Mouse (Mus musculus): Measurements from ENCODE around the gene Caskin1. TPM values are rescaled to one million over a fixed set of nuclear protein-coding genes. Genes with fewer than 3 reads are reported as not detected.

The Caskin1 gene
- polyA plus RNA-seq, 1 experiment from 2014 or later, result 29.1 TPM

Other genes with a start within 250 kb of the Caskin1 start
- 30.9 and 32.9 TPM in 2 replicates for gene Ccnf, start 237.1 kb upstream of the Caskin1 start, polyA plus RNA-seq (2015; fragmentation: Nextera tagmentation; extraction: Ambion mirVana)
- 0.12 and 0.14 TPM in 2 replicates for gene Abca17, start 137.5 kb upstream of the Caskin1 start, polyA plus RNA-seq (2015; fragmentation: Nextera tagmentation; extraction: Ambion mirVana)
- 22.7 and 23.9 TPM in 2 replicates for gene Abca3, start 136.7 kb upstream of the Caskin1 start, polyA plus RNA-seq (2015; fragmentation: Nextera tagmentation; extraction: Ambion mirVana)
- gene Rnps1, start 74.0 kb upstream of the Caskin1 start, polyA plus RNA-seq (2015; fragmentation: Nextera tagmentation; extraction: Ambion mirVana), result 370 and 374 TPM in 2 replicates
- 45.5 and 45.9 TPM in 2 replicates for gene Eci1, start 62.0 kb upstream of the Caskin1 start, polyA plus RNA-seq (2015; fragmentation: Nextera tagmentation; extraction: Ambion mirVana)
- 6.8 and 6.9 TPM in 2 replicates for gene Dnase1l2, start 45.5 kb upstream of the Caskin1 start, polyA plus RNA-seq (2015; fragmentation: Nextera tagmentation; extraction: Ambion mirVana)
- gene E4f1, start 18.3 kb upstream of the Caskin1 start, polyA plus RNA-seq (2015; fragmentation: Nextera tagmentation; extraction: Ambion mirVana), result 44.0 and 45.1 TPM in 2 replicates
- gene Pgp, start 18.2 kb upstream of the Caskin1 start, polyA plus RNA-seq (2015; fragmentation: Nextera tagmentation; extraction: Ambion mirVana), result 48.3 and 54.9 TPM in 2 replicates
- not detected in 2 replicates for gene Bricd5, start 14.7 kb upstream of the Caskin1 start, polyA plus RNA-seq (2015; fragmentation: Nextera tagmentation; extraction: Ambion mirVana)
- gene Mlst8, start 9.5 kb upstream of the Caskin1 start, polyA plus RNA-seq (2015; fragmentation: Nextera tagmentation; extraction: Ambion mirVana), result 38.6 and 41.4 TPM in 2 replicates
- 97.3 and 106 TPM in 2 replicates for gene Traf7, start 39.3 kb downstream of the Caskin1 start, polyA plus RNA-seq (2015; fragmentation: Nextera tagmentation; extraction: Ambion mirVana)
- 2.9 TPM in 2 replicates for gene Rab26, start 45.6 kb downstream of the Caskin1 start, polyA plus RNA-seq (2015; fragmentation: Nextera tagmentation; extraction: Ambion mirVana)
- gene Pkd1, start 61.2 kb downstream of the Caskin1 start, polyA plus RNA-seq (2015; fragmentation: Nextera tagmentation; extraction: Ambion mirVana), result 17.7 and 19.4 TPM in 2 replicates
- gene Tsc2, start 144.0 kb downstream of the Caskin1 start, polyA plus RNA-seq (2015; fragmentation: Nextera tagmentation; extraction: Ambion mirVana), result 73.1 and 74.1 TPM in 2 replicates
- gene Nthl1, start 144.1 kb downstream of the Caskin1 start, polyA plus RNA-seq (2015; fragmentation: Nextera tagmentation; extraction: Ambion mirVana), result 10.0 and 10.8 TPM in 2 replicates
- gene Slc9a3r2, start 161.7 kb downstream of the Caskin1 start, polyA plus RNA-seq (2015; fragmentation: Nextera tagmentation; extraction: Ambion mirVana), result 21.3 and 23.5 TPM in 2 replicates
- not detected in 2 replicates for gene Npw, start 169.9 kb downstream of the Caskin1 start, polyA plus RNA-seq (2015; fragmentation: Nextera tagmentation; extraction: Ambion mirVana)
- 15.0 and 18.6 TPM in 2 replicates for gene Zfp598, start 181.1 kb downstream of the Caskin1 start, polyA plus RNA-seq (2015; fragmentation: Nextera tagmentation; extraction: Ambion mirVana)
- gene Syngr3, start 201.4 kb downstream of the Caskin1 start, polyA plus RNA-seq (2015; fragmentation: Nextera tagmentation; extraction: Ambion mirVana), result 95.0 and 98.1 TPM in 2 replicates
- 36.7 and 39.9 TPM in 2 replicates for gene Gfer, start 207.6 kb downstream of the Caskin1 start, polyA plus RNA-seq (2015; fragmentation: Nextera tagmentation; extraction: Ambion mirVana)
- gene Noxo1, start 207.6 kb downstream of the Caskin1 start, polyA plus RNA-seq (2015; fragmentation: Nextera tagmentation; extraction: Ambion mirVana), result 1.7 and 2.2 TPM in 2 replicates
- gene Tbl3, start 219.1 kb downstream of the Caskin1 start, polyA plus RNA-seq (2015; fragmentation: Nextera tagmentation; extraction: Ambion mirVana), result 81.4 and 84.3 TPM in 2 replicates
- gene Rnf151, start 229.5 kb downstream of the Caskin1 start, polyA plus RNA-seq (2015; fragmentation: Nextera tagmentation; extraction: Ambion mirVana), result not detected in 2 replicates
- 770 and 771 TPM in 2 replicates for gene Rps2, start 229.5 kb downstream of the Caskin1 start, polyA plus RNA-seq (2015; fragmentation: Nextera tagmentation; extraction: Ambion mirVana)
- 257 and 260 TPM in 2 replicates for gene Ndufb10, start 235.9 kb downstream of the Caskin1 start, polyA plus RNA-seq (2015; fragmentation: Nextera tagmentation; extraction: Ambion mirVana)
- gene Rpl3l, start 239.2 kb downstream of the Caskin1 start, polyA plus RNA-seq (2015; fragmentation: Nextera tagmentation; extraction: Ambion mirVana), result not detected in 2 replicates
- gene Msrb1, start 248.0 kb downstream of the Caskin1 start, polyA plus RNA-seq (2015; fragmentation: Nextera tagmentation; extraction: Ambion mirVana), result 18.0 and 19.6 TPM in 2 replicates